Mouse (Mus musculus) midbrain, embryonic 12.5 days (tissue): ENCODE data around the gene Csmd2. TPM values are rescaled to one million over a fixed set of nuclear protein-coding genes. Genes with fewer than 3 reads are reported as not detected.

Experiments used
- ATAC-seq: fragments of 200-750 bp; cut with Nextera tagmentation; 2 replicates; pipeline ENCODE4 v1.8.0; 2017; ENCODE audit warnings: low read depth, moderate TSS enrichment, moderate library complexity; ENCODE audit not compliant: low FRiP score
- H3K27ac ChIP-seq: fragments of 300-500 bp; sonication (generic); replicated peaks from 2 replicates; pipeline ENCODE4 v1.5.1; 2016; ENCODE audit warnings: mild to moderate bottlenecking
- H3K27me3 ChIP-seq: fragments of 300-500 bp; sonication (generic); 2 replicates; pipeline ENCODE4 v1.6.1; 2016; ENCODE audit warnings: mild to moderate bottlenecking
- H3K36me3 ChIP-seq: fragments of 300-500 bp; sonication (generic); 2 replicates; pipeline ENCODE4 v1.6.1; 2016
- H3K4me1 ChIP-seq: fragments of 300-500 bp; sonication (generic); 2 replicates; pipeline ENCODE4 v1.6.1; 2016
- H3K4me2 ChIP-seq: fragments of 300-500 bp; sonication (generic); replicated peaks from 2 replicates; pipeline ENCODE4 v1.6.1; 2016; ENCODE audit warnings: mild to moderate bottlenecking, moderate library complexity
- H3K4me3 ChIP-seq: fragments of 300-500 bp; sonication (generic); 2 replicates; pipeline ENCODE4 v1.5.1; 2016; ENCODE audit warnings: mild to moderate bottlenecking
- H3K9ac ChIP-seq: fragments of 300-500 bp; sonication (generic); replicated peaks from 2 replicates; pipeline ENCODE4 v1.6.1; 2016; ENCODE audit warnings: mild to moderate bottlenecking, moderate library complexity
- H3K9me3 ChIP-seq: fragments of 300-500 bp; sonication (generic); 2 replicates; pipeline ENCODE4 v1.6.1; 2016; ENCODE audit warnings: mild to moderate bottlenecking
- WGBS: fragments of 180-500 bp; shearing (Covaris S2); methylation state at CpG from one replicate; pipeline ENCODE4 v1.1.7; 2016; 5-methylcytosine and 5-hydroxymethylcytosine counted together
- polyA plus RNA-seq: library from polyadenylated mRNA; unstranded; fragments of >200 nt; fragmentation: Nextera tagmentation; extraction: Ambion mirVana; gene quantifications from 2 replicates; pipeline ENCODE4 v1.2.1, GENCODE M21; 2016

The Csmd2 gene
- polyA plus RNA-seq, 1 experiment from 2014 or later, result 5.6 TPM

DNA sequence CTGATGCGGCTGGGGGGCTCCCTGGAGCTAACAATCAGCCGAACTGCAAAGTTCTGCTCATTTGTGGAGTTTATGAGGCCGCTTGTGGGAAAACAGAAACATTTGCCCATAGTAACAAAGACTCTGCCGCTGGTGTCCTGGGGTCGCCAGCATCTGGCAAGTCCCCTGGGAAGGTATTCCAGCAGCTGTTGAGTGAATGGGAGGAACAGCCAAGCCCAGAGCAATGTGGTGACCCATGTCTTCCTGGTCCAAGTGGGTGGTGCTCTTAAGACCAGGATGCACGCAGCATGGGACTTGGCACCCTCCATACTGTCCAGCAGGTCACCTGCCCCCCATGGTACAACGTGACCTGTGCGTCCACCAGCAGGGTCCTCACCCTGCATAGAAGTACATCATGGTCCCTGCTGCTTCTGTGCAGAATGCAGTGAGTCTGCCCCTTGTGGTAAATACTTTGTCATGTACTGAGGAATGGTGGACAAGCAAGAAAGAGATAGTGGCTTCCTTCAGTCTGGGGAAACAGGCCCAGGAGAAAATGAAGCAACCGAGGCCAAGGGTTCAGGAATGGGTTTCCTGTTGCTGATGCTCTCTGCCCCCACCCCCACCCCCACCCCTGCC is 281.7 kb downstream of the Csmd2 start:
- no peak overlapping the region for H3K4me3 ChIP-seq
- no peak overlapping the region for H3K9ac ChIP-seq
- 91% methylated on average over 9 of the region's 9 CpGs for WGBS
- H3K36me3 ChIP-seq, result no peaks in the 10 kb centered on the region
- no peaks in the 10 kb centered on the region for H3K9me3 ChIP-seq
- no peak overlapping the region for H3K27ac ChIP-seq
- H3K4me1 ChIP-seq, result no peaks in the 10 kb centered on the region; the same call in 1 of the 2 replicates
- H3K4me2 ChIP-seq, result no peak overlapping the region
- no peaks in the 10 kb centered on the region for H3K27me3 ChIP-seq
- ATAC-seq, result no peak

DNA sequence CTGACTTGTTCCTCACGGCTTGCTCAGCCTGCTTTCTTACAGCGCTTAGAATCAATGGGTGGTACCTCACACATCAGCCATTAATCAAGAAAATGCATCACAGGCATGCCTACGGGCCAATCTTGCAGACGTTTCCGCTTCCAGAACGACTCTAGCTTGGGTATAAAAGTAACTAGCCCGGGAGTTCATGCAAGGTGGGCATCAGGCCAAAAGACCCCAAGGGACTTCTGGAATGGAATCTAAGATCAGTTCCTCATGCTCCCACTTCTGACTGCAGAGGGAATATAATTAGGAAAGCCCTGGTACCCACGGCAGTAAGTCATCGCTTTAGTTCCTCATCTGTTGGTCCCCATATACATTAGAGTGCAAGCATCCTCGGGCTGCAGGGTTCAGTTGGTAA is 282.5 kb downstream of the Csmd2 start:
- Histone ChIP-seq H3K27ac (no peak overlapping the region), H3K9me3 (no peaks in the 10 kb centered on the region), H3K4me2 (no peak overlapping the region), H3K36me3 (no peaks in the 10 kb centered on the region), H3K4me1 (no peaks in the 10 kb centered on the region; the same call in 1 of the 2 replicates), H3K4me3 (no peak overlapping the region), H3K27me3 (no peaks in the 10 kb centered on the region), H3K9ac (no peak overlapping the region)
- no peak for ATAC-seq
- 81% methylated on average over 10 of the region's 10 CpGs for whole genome bisulfite sequencing

DNA sequence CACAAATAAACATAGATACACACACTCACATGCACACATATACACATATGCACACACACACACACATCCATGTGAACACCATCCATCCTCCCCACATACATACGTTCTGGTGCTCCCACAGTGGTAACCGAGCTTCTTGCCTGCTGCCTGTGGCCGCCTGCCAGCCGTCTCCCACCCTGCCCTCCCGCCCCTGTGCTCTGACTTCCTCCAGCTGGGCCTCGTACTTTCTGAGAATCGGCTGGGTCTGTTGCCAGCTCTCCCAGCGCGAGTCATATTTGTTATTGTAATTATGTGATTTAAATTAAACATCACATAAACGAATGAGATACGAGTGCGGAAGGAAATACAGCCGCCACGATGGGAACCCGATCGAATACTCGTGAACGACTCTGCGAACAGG is 283.3 kb downstream of the Csmd2 start:
- no peaks in the 10 kb centered on the region for H3K9me3 ChIP-seq
- H3K4me3 ChIP-seq, result no peak overlapping the region
- H3K4me1 ChIP-seq, result no peaks in the 10 kb centered on the region; the same call in 1 of the 2 replicates
- 82% methylated on average over 19 of the region's 19 CpGs for WGBS
- ATAC-seq, result no peak
- no peaks in the 10 kb centered on the region for H3K27me3 ChIP-seq
- no peaks in the 10 kb centered on the region for H3K36me3 ChIP-seq
- no peak overlapping the region for H3K4me2 ChIP-seq
- no peak overlapping the region for H3K9ac ChIP-seq
- no peak overlapping the region for H3K27ac ChIP-seq

DNA sequence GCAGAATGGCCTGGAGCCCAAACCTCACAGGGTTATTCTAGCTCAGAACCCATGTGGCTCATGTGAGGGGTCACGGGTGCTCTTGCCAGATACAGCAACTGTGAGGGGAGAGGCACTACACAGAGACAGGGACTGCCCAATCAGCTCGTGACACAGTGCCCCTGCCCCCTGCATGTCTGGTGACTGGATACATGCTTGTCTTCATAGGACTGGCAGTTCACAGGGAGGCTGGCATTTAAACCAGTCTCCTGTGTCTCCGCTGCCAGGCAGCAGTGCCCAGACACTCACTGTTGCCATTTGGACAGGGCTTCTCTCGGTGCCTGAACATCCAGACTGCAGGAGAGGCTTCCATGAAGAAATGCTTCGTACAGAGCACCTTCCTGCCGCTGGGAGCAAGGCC is 284.8 kb downstream of the Csmd2 start:
- whole genome bisulfite sequencing, result 75% methylated on average over 6 of the region's 6 CpGs

DNA sequence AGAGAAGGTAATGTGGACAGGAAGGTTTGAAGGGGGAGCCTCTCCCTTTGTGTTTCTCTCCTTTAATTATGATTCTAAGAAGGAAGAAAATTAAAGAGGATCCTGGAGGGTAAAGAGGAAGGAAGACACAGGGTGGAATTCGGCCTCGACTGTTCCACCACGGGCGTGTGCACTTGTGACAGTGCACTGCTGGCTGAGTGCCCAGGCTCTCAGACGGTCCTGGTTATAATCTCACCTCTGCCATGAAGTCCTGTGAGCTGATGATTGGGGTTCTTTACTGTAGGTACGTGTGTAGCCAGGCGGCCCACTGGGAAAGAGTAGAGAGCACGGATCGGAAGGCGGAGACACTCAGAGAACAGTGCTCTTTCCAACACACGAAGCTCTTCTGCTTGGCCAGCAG is 285.5 kb downstream of the Csmd2 start:
- no peak for ATAC-seq
- H3K4me3 ChIP-seq, result no peak overlapping the region
- 86% methylated on average over 11 of the region's 11 CpGs for WGBS

More for the DNA sequence above, 284.8 kb downstream of the Csmd2 start:
- Histone ChIP-seq H3K9me3 (no peaks in the 10 kb centered on the region), H3K4me2 (no peak overlapping the region), H3K9ac (no peak overlapping the region), H3K4me3 (no peak overlapping the region), H3K36me3 (no peaks in the 10 kb centered on the region), H3K4me1 (no peaks in the 10 kb centered on the region; the same call in 1 of the 2 replicates), H3K27ac (no peak overlapping the region), H3K27me3 (no peaks in the 10 kb centered on the region)
- ATAC-seq, result no peak

DNA sequence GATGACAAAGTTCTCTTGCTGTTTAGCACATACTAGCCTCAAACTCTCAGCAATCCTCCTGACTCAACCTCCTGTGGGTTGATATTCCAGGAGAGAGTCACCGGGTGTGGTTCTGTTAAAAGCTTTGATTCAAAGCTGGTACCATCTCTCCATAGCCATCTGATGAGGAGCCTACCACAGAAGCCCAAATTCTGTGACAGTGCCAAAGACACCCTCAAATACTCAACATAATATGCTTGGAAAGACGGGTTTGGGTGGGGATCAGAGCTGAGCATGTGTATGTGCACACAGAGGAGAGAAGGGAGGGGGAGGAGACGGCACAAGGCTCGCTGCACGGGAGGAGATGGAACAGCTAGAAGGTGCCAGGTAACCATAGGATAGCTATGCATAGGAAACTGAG is 287.5 kb downstream of the Csmd2 start:
- Histone ChIP-seq H3K27ac (no peak overlapping the region), H3K9me3 (no peaks in the 10 kb centered on the region), H3K27me3 (no peaks in the 10 kb centered on the region), H3K4me2 (no peak overlapping the region), H3K36me3 (no peaks in the 10 kb centered on the region), H3K4me3 (no peak overlapping the region), H3K4me1 (no peaks in the 10 kb centered on the region; the same call in 1 of the 2 replicates), H3K9ac (no peak overlapping the region)
- no peak for ATAC-seq
- 87% methylated on average over 5 of the region's 5 CpGs for WGBS

More for the DNA sequence above, 285.5 kb downstream of the Csmd2 start:
- Histone ChIP-seq H3K9me3 (no peaks in the 10 kb centered on the region), H3K9ac (no peak overlapping the region), H3K4me2 (no peak overlapping the region), H3K27me3 (no peaks in the 10 kb centered on the region), H3K36me3 (no peaks in the 10 kb centered on the region), H3K4me1 (no peaks in the 10 kb centered on the region; the same call in 1 of the 2 replicates), H3K27ac (no peak overlapping the region)

DNA sequence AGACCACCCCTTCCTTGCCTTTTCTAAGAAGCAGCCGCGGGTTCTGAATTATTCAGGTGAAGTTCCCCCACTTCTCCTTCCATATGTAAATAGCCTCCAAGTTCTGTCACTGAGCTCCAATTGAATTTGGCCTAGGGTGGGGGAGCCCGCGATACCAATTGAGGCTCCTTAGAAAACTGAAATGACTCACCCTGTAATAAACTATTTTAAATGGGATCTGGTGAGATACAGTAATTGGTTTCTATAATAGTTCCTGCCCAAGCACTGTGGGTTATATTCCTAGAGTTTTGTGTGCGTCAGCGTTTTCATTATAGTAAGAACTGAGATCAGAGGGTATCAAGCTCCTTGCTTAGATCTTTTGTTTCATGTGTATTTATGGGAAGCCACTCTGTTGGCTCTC is 287.9 kb downstream of the Csmd2 start:
- H3K9me3 ChIP-seq, result no peaks in the 10 kb centered on the region
- no peaks in the 10 kb centered on the region for H3K27me3 ChIP-seq
- no peak overlapping the region for H3K4me2 ChIP-seq
- WGBS, result 72% methylated on average over 6 of the region's 6 CpGs
- no peak for ATAC-seq
- H3K27ac ChIP-seq, result no peak overlapping the region
- no peaks in the 10 kb centered on the region for H3K36me3 ChIP-seq
- no peak overlapping the region for H3K4me3 ChIP-seq
- no peaks in the 10 kb centered on the region; the same call in 1 of the 2 replicates for H3K4me1 ChIP-seq
- H3K9ac ChIP-seq, result no peak overlapping the region

DNA sequence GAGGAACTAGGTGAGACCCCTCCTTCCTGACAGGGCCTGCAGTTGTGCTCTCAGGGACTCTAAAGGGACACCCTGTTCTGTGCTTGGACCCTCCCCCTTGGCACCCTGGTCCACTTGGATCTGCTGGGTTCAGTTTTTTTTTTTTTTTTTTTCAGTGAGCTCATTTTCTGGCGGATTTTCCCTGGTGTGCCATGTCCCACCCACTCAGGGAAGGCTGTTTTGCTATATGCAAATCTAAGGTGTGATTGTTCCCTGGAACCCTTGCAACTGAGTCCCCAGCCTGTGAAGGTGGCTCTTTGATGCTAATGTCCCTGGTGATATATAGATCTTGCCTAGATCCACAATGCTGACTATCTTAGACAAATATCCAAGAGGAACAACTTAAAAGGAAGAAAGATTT is 297.4 kb downstream of the Csmd2 start:
- H3K9ac ChIP-seq, result no peak overlapping the region
- H3K36me3 ChIP-seq, result no peaks in the 10 kb centered on the region
- no peak overlapping the region for H3K4me2 ChIP-seq
- H3K27me3 ChIP-seq, result no peaks in the 10 kb centered on the region
- 71% methylated on average over 1 of the region's 1 CpGs for WGBS
- no peaks in the 10 kb centered on the region for H3K9me3 ChIP-seq
- H3K4me3 ChIP-seq, result no peak overlapping the region
- H3K4me1 ChIP-seq, result no peaks in the 10 kb centered on the region
- no peak overlapping the region for H3K27ac ChIP-seq
- no peak for ATAC-seq

DNA sequence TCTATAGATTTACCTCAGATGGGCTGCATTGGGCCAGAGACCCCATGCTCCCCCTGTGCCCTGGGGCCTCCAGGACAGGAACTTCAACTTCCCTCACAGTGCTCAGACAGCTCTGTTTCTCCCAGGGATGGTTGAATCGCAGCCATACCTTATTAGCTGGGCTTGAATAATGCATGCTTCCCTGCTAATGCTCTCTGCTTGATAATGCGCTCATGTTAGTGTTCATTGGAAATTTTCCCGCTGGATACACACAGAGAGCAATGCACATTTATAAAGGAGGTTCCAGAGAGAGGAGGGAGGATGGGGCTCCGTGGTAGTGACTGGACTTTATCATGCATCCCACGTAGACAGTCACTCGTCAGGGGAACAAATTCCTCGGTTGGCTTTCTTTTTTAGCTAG is 300.4 kb downstream of the Csmd2 start:
- no peak overlapping the region for H3K27ac ChIP-seq
- no peak for ATAC-seq
- H3K9me3 ChIP-seq, result no peaks in the 10 kb centered on the region
- H3K27me3 ChIP-seq, result no peaks in the 10 kb centered on the region
- no peak overlapping the region for H3K4me3 ChIP-seq
- H3K4me1 ChIP-seq, result no peaks in the 10 kb centered on the region
- no peak overlapping the region for H3K4me2 ChIP-seq
- H3K36me3 ChIP-seq, result no peaks in the 10 kb centered on the region
- WGBS, result 67% methylated on average over 7 of the region's 7 CpGs
- no peak overlapping the region for H3K9ac ChIP-seq

DNA sequence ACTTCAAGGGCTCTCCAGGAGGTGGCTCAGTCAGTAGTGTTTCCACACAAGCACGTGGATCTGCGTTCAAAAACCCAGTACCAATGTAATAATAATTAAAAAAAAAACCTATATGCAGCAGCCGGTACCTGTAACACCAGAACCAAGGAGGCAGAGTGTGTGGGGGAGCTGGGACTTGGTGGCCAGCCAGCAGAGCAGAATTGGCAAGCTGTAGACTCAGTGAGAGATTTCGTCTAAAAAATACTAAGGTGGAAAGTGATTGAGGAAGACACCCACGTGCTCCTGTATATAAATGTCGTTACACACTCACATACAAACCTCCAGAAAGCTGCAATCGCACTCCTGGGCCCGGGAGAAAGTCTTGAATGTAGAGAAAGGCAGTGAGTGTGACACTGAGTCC is 316.4 kb downstream of the Csmd2 start:
- Histone ChIP-seq H3K9ac (no peak overlapping the region), H3K4me3 (no peak overlapping the region), H3K27ac (no peak overlapping the region), H3K9me3 (no peaks in the 10 kb centered on the region), H3K27me3 (no peaks in the 10 kb centered on the region), H3K36me3 (no peaks in the 10 kb centered on the region), H3K4me2 (no peak overlapping the region), H3K4me1 (no peaks in the 10 kb centered on the region)
- no peak for ATAC-seq
- 86% methylated on average over 8 of the region's 8 CpGs for WGBS

DNA sequence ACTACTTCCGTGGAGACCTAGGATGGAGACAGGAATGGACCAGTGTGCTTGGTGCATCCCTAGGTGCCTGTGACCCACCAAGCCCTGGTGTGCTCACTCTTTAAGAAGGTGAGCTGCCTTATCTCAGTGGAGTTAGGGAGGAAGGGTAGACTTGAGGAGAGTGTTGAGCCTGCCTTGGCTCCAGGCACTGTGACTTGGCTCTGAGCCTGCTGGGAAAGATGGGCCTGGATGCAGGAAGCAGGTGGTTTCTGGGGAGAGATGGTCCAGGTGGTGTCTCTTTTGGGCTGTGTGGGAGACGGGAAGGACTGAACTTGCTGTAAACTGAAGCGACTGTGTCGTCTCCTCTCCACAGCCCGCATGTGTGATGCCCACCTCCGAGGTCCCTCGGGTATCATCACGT is 318.4 kb downstream of the Csmd2 start:
- no peak for ATAC-seq
- H3K36me3 ChIP-seq, result no peaks in the 10 kb centered on the region
- WGBS, result 98% methylated on average over 8 of the region's 8 CpGs
- no peak overlapping the region for H3K9ac ChIP-seq
- H3K27ac ChIP-seq, result no peak overlapping the region
- H3K4me3 ChIP-seq, result no peak overlapping the region
- H3K4me1 ChIP-seq, result no peaks in the 10 kb centered on the region
- no peaks in the 10 kb centered on the region for H3K27me3 ChIP-seq
- no peaks in the 10 kb centered on the region for H3K9me3 ChIP-seq
- H3K4me2 ChIP-seq, result no peak overlapping the region

DNA sequence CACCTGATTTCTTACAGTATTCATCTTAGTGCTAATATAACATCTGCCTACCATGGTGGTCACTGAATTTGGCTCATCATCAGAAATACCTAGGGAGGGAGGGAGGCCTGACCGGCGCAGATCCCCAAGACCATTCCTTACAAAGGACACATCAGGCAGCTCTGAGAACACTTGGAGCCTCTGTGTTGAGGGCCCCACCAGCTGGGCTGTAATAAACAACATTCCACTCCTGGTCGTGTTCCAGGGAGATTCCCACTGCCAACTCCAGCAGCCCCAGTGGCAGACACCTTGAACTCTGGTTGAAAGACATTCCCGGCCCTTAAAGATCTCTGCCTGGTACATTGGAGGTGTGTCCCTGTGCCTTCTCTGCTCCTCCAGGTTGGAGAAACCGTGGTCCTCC is 327.7 kb downstream of the Csmd2 start:
- no peak for ATAC-seq
- Histone ChIP-seq H3K4me2 (no peak overlapping the region), H3K4me1 (no peaks in the 10 kb centered on the region), H3K36me3 (no peaks in the 10 kb centered on the region), H3K9me3 (no peaks in the 10 kb centered on the region), H3K9ac (no peak overlapping the region), H3K27me3 (no peaks in the 10 kb centered on the region), H3K4me3 (no peak overlapping the region), H3K27ac (no peak overlapping the region)
- WGBS, result 78% methylated on average over 5 of the region's 5 CpGs

DNA sequence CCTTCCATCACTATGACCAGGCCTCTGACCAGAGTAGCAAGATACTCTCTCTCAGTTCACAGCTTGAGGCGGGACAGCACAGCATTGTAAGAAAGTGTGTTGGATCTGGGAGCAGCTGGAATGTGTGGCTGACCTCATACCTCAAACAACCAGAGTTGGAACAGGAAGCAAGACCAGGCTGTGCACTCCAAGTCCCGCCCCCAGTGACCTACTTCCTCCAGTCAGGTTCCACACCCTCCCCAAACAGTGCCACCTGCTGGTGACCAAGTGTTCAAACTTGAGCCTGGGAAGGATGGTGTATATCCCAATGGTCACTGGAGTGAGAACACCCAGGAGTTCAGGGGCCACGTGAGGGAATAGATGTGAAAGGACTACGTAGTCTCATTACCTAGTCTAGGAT is 330.3 kb downstream of the Csmd2 start:
- Histone ChIP-seq H3K27me3 (no peaks in the 10 kb centered on the region), H3K36me3 (no peaks in the 10 kb centered on the region), H3K9me3 (no peaks in the 10 kb centered on the region), H3K9ac (no peak overlapping the region), H3K4me3 (no peak overlapping the region), H3K27ac (no peak overlapping the region), H3K4me1 (no peaks in the 10 kb centered on the region), H3K4me2 (no peak overlapping the region)
- 93% methylated on average over 4 of the region's 4 CpGs for WGBS
- ATAC-seq, result no peak
